Mouse (Mus musculus) heart, postnatal 0 days (tissue): ENCODE data around the gene Tanc1. TPM values are rescaled to one million over a fixed set of nuclear protein-coding genes. Genes with fewer than 3 reads are reported as not detected.

Experiments used
- ATAC-seq: fragments of 200-750 bp; cut with Nextera tagmentation; 2 replicates; pipeline ENCODE4 v1.8.0; 2017; ENCODE audit warnings: low read depth, moderate number of reproducible peaks, moderate library complexity; ENCODE audit not compliant: insufficient read depth
- DNase-seq: peaks from one replicate; pipeline ENCODE4 v3.0.0-alpha.2; 2016; ENCODE audit warnings: low spot score
- H3K27ac ChIP-seq: fragments of 300-500 bp; sonication (generic); 2 replicates; pipeline ENCODE4 v1.5.1; 2014; ENCODE audit warnings: low read depth, mild to moderate bottlenecking
- H3K27me3 ChIP-seq: fragments of 300-500 bp; sonication (generic); 2 replicates; pipeline ENCODE4 v1.6.1; 2014; ENCODE audit warnings: low read length, mixed read lengths; ENCODE audit not compliant: control insufficient read depth, insufficient read depth
- H3K36me3 ChIP-seq: fragments of 300-500 bp; sonication (generic); replicated peaks from 2 replicates; pipeline ENCODE4 v1.6.1; 2014; ENCODE audit warnings: low read length, mixed read lengths; ENCODE audit not compliant: control insufficient read depth, insufficient read depth
- H3K4me1 ChIP-seq: fragments of 300-500 bp; sonication (generic); 2 replicates; pipeline ENCODE4 v1.6.1; 2014; ENCODE audit warnings: antibody characterized with exemption; ENCODE audit not compliant: control insufficient read depth, insufficient read depth
- H3K4me2 ChIP-seq: fragments of 300-500 bp; sonication (generic); 2 replicates; pipeline ENCODE4 v1.6.1; 2014; ENCODE audit warnings: low read depth, mild to moderate bottlenecking, low read length, moderate library complexity
- H3K4me3 ChIP-seq: fragments of 300-500 bp; sonication (generic); 2 replicates; pipeline ENCODE4 v1.5.1; 2014; ENCODE audit warnings: low read depth, low read length
- H3K9ac ChIP-seq: fragments of 300-500 bp; sonication (generic); replicated peaks from 2 replicates; pipeline ENCODE4 v1.6.1; 2014; ENCODE audit warnings: low read depth, low read length, mixed read lengths
- H3K9me3 ChIP-seq: fragments of 300-500 bp; sonication (generic); replicated peaks from 2 replicates; pipeline ENCODE4 v1.6.1; 2016; ENCODE audit warnings: low read length; ENCODE audit not compliant: control insufficient read depth
- CTCF ChIP-seq: IDR thresholded peaks from 2 replicates; pipeline ENCODE4 v1.5.1; 2016; ENCODE audit warnings: antibody characterized with exemption, control low read depth, low read depth
- EP300 ChIP-seq: IDR thresholded peaks from 2 replicates; pipeline ENCODE4 v1.6.1; 2016; ENCODE audit warnings: antibody characterized with exemption, low read depth
- WGBS: fragments of 180-500 bp; shearing (Covaris S2); extraction: QIAGEN DNeasy Blood & Tissue Kit; methylation state at CpG from one replicate; pipeline ENCODE4 v1.1.7; 2014; 5-methylcytosine and 5-hydroxymethylcytosine counted together
- polyA plus RNA-seq: library from polyadenylated mRNA; unstranded; fragments of >200 nt; fragmentation: Nextera tagmentation; extraction: Ambion mirVana; gene quantifications from 2 replicates; pipeline ENCODE4 v1.2.1, GENCODE M21; 2015
- total RNA-seq: library from RNA; depleted of rRNA; stranded (reverse); fragments of >200 nt; gene quantifications from 2 replicates; pipeline ENCODE4 v1.2.3, GENCODE M21; 2014; ENCODE audit warnings: low replicate concordance

Tanc1 gene
- total and polyA plus RNA-seq, 2 experiments from 2014 or later, result 12.3 to 21.9 TPM

- no peaks in the 10 kb centered on the region for H3K36me3 ChIP-seq
- H3K9me3 ChIP-seq, result no peaks in the 10 kb centered on the region
- ATAC-seq (no peak), DNase-seq (no peak)
- H3K4me3 ChIP-seq, result no peak overlapping the region
- H3K9ac ChIP-seq, result no peak overlapping the region
- no peak for TF ChIP-seq CTCF
- no peak for TF ChIP-seq EP300
- H3K27me3 ChIP-seq, result no peaks in the 10 kb centered on the region
- H3K4me1 ChIP-seq, result peaks cover 13% of the 10 kb centered on the region; the same call in 1 of the 2 replicates
- no peak overlapping the region for H3K27ac ChIP-seq
- no peak overlapping the region for H3K4me2 ChIP-seq
- 70% methylated on average over 2 of the region's 2 CpGs for WGBS
Measured at GRCm38 (mm10) chr2:59600980-59601379, 10.9 kb upstream of the Tanc1 start.

- no peak overlapping the region for H3K4me3 ChIP-seq
- TF ChIP-seq EP300 (no peak), CTCF (no peak)
- H3K9me3 ChIP-seq, result no peaks in the 10 kb centered on the region
- ATAC-seq (no peak), DNase-seq (no peak)
- peaks cover 13% of the 10 kb centered on the region; the same call in 1 of the 2 replicates for H3K4me1 ChIP-seq
- H3K36me3 ChIP-seq, result no peaks in the 10 kb centered on the region
- WGBS, result 85% methylated on average over 8 of the region's 8 CpGs
- no peak overlapping the region for H3K27ac ChIP-seq
- H3K4me2 ChIP-seq, result no peak overlapping the region
- no peak overlapping the region for H3K9ac ChIP-seq
- H3K27me3 ChIP-seq, result no peaks in the 10 kb centered on the region
Measured at GRCm38 (mm10) chr2:59601452-59601851, 10.4 kb upstream of the Tanc1 start.

GRCm38 (mm10) chr2:59608958-59609357 is 2.9 kb upstream of the Tanc1 start:
- 28% methylated on average over 5 of the region's 5 CpGs for WGBS
- no peaks in the 10 kb centered on the region for H3K27me3 ChIP-seq
- TF ChIP-seq EP300, result no peak
- TF ChIP-seq CTCF, result no peak
- no peak overlapping the region for H3K4me3 ChIP-seq
- H3K4me1 ChIP-seq, result peaks cover 8% of the 10 kb centered on the region
- no peaks in the 10 kb centered on the region for H3K9me3 ChIP-seq
- 0 out of 2 replicates have a peak overlapping the region, but pooled peaks have one; percentile 11 for H3K27ac ChIP-seq
- H3K9ac ChIP-seq, result no peak overlapping the region
- peak overlapping the region; percentile 25; the same call in 1 of the 2 replicates for H3K4me2 ChIP-seq
- H3K36me3 ChIP-seq, result no peaks in the 10 kb centered on the region
- ATAC-seq, result no peak
- no peak for DNase-seq

DNA sequence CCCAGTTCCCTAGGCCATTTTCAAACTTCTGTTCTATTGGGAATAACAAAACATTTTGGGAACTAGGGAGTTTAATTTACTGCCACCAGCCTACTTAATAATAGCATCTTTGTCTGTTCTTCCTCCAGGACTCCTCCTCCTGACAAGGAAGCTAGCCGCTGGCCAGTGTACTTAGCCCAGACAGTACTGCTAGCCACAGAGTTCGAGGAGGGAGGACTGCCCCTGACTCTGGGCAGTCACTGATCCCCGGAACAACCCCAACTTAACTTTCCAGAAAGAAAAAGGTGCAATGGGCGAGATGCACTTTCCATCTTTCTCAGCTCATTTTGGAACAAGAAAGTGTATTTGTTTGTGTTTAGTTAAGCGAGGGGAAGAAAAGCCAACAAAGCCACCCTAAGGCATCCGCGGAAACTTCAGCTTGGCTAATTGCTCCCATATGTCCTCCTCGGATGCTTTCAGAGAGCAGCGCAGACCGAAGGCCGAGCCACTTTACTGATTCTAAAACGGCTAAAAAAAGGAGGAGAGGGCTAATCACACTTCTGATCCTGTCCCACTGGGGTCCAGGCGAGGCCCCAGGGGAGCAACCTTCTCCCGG is 529 bp upstream of the Tanc1 start:
- ATAC-seq (peak; percentile 21; the same call in 1 of the 2 replicates), DNase-seq (no peak)
- peaks cover 30% of the 10 kb centered on the region for H3K4me1 ChIP-seq
- no peaks in the 10 kb centered on the region for H3K36me3 ChIP-seq
- H3K27ac ChIP-seq, result peak overlapping the region; percentile 99
- peak overlapping the region; percentile 97 for H3K4me3 ChIP-seq
- peak overlapping the region; percentile 95 for H3K9ac ChIP-seq
- peak overlapping the region; percentile 77 for H3K4me2 ChIP-seq
- 2% methylated on average over 14 of the region's 14 CpGs for WGBS
- no peak; the same call in 1 of the 2 replicates for TF ChIP-seq EP300
- TF ChIP-seq CTCF, result no peak
- H3K9me3 ChIP-seq, result no peaks in the 10 kb centered on the region
- H3K27me3 ChIP-seq, result no peaks in the 10 kb centered on the region

DNA sequence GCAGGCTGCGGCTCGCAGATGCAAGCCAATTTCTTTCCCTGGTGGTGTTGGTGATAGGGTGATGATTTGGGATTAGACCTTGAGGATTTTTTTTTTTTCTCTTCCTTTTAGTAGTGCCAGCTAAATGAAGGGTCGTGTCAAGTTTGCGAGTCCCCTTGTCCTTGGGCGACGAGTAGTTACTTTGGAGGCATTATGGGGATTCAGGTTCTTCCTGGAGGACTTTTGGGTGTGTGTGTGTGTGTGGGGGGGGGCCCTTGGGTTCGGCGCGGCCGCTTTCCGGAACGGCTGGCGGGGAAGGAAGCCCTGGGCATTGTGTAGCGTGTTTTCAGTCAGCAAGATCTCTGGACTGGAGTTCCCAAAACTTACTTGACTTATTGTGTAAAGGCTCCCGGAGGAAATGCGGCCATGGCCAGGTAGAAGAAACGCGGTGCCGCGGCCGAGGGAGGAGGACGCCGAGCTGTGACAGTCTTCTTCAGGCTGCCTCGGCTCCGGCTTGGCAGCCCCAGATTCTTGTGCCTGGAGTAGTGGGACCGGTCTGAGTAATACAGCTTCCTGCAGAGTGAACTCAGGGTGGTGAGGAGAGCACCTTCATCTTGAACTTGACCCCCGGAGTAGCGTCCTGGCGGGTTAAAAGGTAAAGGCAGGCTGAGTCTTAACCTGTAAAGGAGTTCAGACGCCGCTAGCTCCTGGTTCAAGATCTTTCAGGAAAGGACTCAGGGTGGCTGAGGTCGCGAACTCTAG is 1.1 kb downstream of the Tanc1 start:
- H3K27me3 ChIP-seq, result no peaks in the 10 kb centered on the region
- peak overlapping the region; percentile 95 for H3K9ac ChIP-seq
- peak overlapping the region; percentile 77 for H3K4me2 ChIP-seq
- peaks cover 41% of the 10 kb centered on the region for H3K4me1 ChIP-seq
- H3K36me3 ChIP-seq, result no peaks in the 10 kb centered on the region
- peak; percentile 47 for DNase-seq
- no peak for ATAC-seq
- peak overlapping the region; percentile 97 for H3K4me3 ChIP-seq
- TF ChIP-seq EP300 (no peak), CTCF (no peak)
- H3K27ac ChIP-seq, result peak overlapping the region; percentile 99
- no peaks in the 10 kb centered on the region for H3K9me3 ChIP-seq
- 1% methylated on average over 33 of the region's 33 CpGs for WGBS
